Mouse (Mus musculus): ENCODE measurements around the gene Lancl1.

Lancl1 gene

DNA sequence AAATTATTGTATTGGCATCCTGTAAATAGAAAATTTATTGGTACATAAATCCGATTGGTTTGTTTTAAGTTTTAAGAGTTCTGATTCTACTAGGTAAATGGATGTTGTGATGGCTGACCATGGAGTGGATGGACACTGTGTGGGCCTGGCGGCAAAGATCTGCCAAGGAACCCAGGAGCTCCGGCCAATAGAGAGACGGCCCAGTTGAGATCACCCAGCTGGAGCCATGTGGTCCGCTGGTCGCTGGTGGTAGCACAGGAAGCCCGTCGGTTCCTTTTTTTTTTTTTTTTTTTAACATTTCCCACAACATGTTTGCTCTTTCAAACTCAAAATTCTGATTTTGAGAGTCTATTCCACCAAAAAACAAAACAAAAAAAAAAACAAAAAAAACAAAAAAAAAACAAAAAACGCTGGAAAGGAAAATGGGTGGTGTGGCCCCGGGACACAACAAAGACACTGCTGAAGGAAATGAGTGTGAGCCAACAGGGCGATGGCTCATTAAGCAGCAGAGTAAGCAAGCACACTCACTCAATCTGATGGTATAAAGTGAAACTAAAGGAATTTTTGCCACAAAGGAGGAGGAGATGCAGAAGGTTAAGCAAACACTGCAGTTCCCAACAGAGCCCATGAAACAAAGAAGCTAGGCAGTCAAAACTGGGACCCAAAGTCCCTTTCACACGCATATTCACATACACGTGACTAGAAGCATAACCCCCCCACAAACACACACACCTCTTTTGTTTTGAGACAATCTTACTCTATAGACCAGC is 21.4 kb downstream of the Lancl1 start:
- DNase-seq (ENCODE audit: low spot score): no peak

DNA sequence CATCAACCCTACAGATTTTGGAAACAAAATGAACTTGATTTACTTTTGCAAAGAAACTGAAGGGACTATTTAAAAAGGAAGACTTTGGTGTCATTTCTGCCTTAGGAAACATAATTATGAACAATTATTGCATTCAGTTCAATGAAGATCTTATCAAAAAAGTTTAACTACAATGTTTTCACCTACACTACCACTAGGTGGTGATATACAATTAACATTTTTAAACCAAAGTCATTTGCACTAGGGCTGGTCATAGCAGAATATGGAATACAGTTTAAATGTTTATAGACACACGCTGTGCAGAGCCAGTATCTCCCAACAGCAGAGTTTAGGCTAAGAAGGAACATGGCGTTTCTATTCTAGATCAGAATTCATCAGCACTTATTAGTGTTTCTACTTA is 24.5 kb downstream of the Lancl1 start:
- no peak for DNase-seq (ENCODE audit: low spot score)

- DNase-seq (ENCODE audit: low spot score): no peak
These were observed 28.2 kb downstream of the Lancl1 start for GRCm38 (mm10) chr1:67010520-67010919.

- no peak for DNase-seq (ENCODE audit: low spot score)
These were observed 35.0 kb downstream of the Lancl1 start for GRCm38 (mm10) chr1:67003699-67004098.

DNA sequence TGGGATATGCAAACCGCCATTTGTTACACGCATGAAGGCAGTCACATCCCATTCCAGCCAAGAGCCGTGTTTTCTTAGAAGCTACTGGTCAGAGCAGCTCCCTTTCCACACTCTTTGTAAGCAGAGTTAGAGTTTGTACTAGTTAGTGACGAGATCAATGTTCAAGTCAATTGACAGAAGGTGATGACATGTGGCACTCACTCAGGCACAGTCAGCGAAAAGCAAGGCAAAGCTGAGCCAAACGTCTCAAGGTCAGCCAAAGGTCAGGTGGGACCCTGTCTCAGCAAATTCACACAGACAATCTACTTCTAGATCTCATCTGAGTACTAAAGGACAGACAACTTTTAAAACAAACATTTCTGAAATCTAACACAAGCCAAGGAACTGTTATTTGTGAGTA is 36.4 kb downstream of the Lancl1 start:
- no peak for DNase-seq (ENCODE audit: low spot score)

- DNase-seq (ENCODE audit: low spot score): no peak
These were observed 37.3 kb downstream of the Lancl1 start for GRCm38 (mm10) chr1:67001367-67001766.

DNA sequence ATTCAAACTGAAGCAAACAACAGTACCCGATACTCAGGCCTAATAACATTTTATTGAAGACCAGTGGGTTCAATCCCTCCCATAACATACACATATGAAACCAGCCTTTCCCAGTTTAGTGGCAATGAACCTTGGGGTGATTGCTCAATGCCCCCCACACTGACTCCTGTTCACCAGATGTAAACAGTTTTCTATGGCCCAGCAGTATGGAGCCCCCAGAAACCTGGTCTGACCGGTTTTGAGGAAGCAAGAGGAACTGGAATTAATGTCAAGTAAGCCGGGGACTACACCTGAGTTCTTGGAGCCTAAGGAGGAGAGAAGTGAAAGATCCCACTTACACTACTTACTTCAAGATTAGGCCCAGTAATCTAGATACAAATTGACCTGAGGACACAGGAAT is 38.2 kb downstream of the Lancl1 start:
- DNase-seq (ENCODE audit: low spot score): no peak

DNA sequence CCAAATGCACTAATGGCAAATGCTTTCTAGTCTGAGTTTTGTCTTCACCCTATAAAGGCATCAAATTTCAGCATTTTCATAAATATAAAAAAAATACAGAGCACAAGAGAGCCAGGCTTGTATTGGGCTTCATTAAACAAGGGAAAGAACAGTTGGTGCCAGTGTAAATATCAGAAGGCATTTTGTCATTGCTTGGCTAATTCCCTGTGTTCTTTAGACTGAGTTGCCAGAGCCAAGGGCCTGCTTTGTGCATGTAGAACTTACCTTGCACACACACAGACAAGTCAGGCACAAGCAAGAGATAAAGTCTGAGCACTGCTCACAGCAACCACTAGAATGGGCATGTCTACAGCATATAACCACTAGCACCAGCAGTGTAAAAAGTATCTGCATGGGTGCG is 40.1 kb downstream of the Lancl1 start:
- no peak for DNase-seq (ENCODE audit: low spot score)

DNA sequence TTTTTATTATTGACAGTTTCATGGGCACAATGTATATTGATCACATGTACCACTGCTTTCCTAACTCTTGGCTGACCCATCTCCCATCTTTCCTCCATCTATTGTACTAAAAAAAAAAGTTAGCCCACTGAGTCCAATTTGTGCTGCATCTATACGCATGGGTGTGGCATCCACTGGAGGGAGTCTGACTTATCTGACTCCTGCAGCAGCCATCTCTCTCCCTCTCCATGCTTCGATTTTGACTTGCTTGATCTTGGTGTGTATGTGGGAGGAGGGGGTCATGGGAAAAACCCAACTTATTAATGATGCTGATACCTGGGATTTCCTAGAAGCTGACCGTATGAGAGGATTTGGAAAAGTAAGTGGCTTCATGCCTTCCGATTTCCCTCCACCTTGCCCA is 40.5 kb downstream of the Lancl1 start:
- DNase-seq (ENCODE audit: low spot score): no peak

- no peak for DNase-seq (ENCODE audit: low spot score)
These were observed 41.9 kb downstream of the Lancl1 start for GRCm38 (mm10) chr1:66996819-66997218.

DNA sequence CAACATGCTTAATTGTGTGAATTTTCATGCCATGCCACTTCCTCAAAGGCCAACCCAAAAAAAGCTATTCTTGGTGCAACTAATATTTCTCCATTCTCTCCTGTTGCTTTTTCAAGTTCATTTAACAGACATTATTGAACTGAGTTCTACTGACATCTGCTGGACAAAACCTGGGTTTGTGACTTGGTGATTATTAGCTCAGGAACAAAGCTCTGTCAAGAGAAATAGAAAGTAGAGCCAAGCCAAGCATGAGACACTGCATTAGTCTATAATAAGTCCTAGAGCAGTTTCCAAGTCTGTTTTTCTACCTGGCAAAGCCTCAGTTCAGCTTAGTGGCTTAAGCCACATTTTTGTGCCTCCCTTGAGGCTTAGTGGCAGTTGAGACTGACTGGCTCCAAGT is 45.9 kb downstream of the Lancl1 start:
- no peak for DNase-seq (ENCODE audit: low spot score)

- no peak for DNase-seq (ENCODE audit: low spot score)
These were observed 51.0 kb downstream of the Lancl1 start for GRCm38 (mm10) chr1:66987558-66988190.

DNA sequence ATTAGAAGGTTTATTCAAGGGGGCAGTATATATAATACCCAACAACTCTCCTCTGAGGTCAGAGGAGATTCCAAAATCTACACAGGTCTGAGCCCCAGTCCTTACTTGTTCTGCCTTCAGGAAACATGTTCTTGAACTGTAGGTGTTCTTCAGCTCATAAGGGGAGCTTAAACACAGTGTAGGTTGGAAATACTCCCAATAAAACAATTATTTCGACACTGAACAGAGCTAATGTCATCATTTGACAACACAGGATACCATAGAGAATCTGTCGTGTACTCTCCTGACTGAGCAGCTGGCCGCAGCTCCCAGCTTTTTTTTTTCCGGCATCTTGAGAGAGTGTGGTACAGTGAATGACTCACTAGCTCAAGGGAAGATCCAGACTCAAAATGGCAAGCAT is 52.8 kb downstream of the Lancl1 start:
- no peak for DNase-seq (ENCODE audit: low spot score)

- no peak for DNase-seq (ENCODE audit: low spot score)
These were observed 53.5 kb downstream of the Lancl1 start for GRCm38 (mm10) chr1:66985129-66985698.

- no peak for DNase-seq (ENCODE audit: low spot score)
These were observed 58.5 kb downstream of the Lancl1 start for GRCm38 (mm10) chr1:66980129-66980528.

- DNase-seq (ENCODE audit: low spot score): no peak
These were observed 63.2 kb downstream of the Lancl1 start for GRCm38 (mm10) chr1:66975456-66975855.

- DNase-seq (ENCODE audit: low spot score): no peak
These were observed 73.8 kb downstream of the Lancl1 start for GRCm38 (mm10) chr1:66964857-66965256.

GRCm38 (mm10) chr1:66960536-66961243 is 78.0 kb downstream of the Lancl1 start:
- no peak for DNase-seq (ENCODE audit: low spot score)

- no peak for DNase-seq (ENCODE audit: low spot score)
These were observed 81.3 kb downstream of the Lancl1 start for GRCm38 (mm10) chr1:66957361-66957760.

- no peak for DNase-seq (ENCODE audit: low spot score)
These were observed 87.6 kb downstream of the Lancl1 start for GRCm38 (mm10) chr1:66951086-66951485.
